Mouse (Mus musculus) heart, embryonic 14.5 days (tissue): ENCODE data around the gene Mrps9. TPM values are rescaled to one million over a fixed set of nuclear protein-coding genes. Genes with fewer than 3 reads are reported as not detected.

ENCODE experiments used
- ATAC-seq: fragments of 200-750 bp; cut with Nextera tagmentation; 2 replicates; pipeline ENCODE4 v1.8.0; 2017; ENCODE audit warnings: low read depth, moderate TSS enrichment; ENCODE audit not compliant: insufficient number of reproducible peaks, insufficient read depth, low FRiP score
- H3K27ac ChIP-seq, 2 experiments: fragments of 200-500 bp in 1 of 2; fragments of 300-500 bp in 1 of 2; sonication (generic) in 1 of 2; replicated peaks in 1 of 2; 2 replicates each; pipeline ENCODE4 v1.5.1; 2012 to 2014; ENCODE audit warnings: low read depth in 2 of 2, low read length in 2 of 2, control low read depth in 1 of 2, mild to moderate bottlenecking in 1 of 2, mixed read lengths in 1 of 2; ENCODE audit not compliant: control insufficient read depth in 1 of 2, insufficient read depth in 1 of 2
- H3K27me3 ChIP-seq: fragments of 300-500 bp; sonication (generic); 2 replicates; pipeline ENCODE4 v1.6.1; 2014; ENCODE audit warnings: mild to moderate bottlenecking, low read length, control low read depth; ENCODE audit not compliant: control insufficient read depth, insufficient read depth
- H3K36me3 ChIP-seq: fragments of 300-500 bp; sonication (generic); 2 replicates; pipeline ENCODE4 v1.6.1; 2014; ENCODE audit warnings: mild to moderate bottlenecking, control low read depth, low read length, mixed read lengths; ENCODE audit not compliant: control insufficient read depth, insufficient read depth
- H3K4me1 ChIP-seq, 2 experiments: fragments of 200-500 bp in 1 of 2; fragments of 300-500 bp in 1 of 2; sonication (generic) in 1 of 2; 2 replicates each; pipeline ENCODE4 v1.6.1; 2012 to 2014; ENCODE audit warnings: low read length in 2 of 2, control low read depth in 1 of 2, mixed read lengths in 1 of 2; ENCODE audit not compliant: control insufficient read depth in 2 of 2, insufficient read depth in 2 of 2
- H3K4me2 ChIP-seq: fragments of 300-500 bp; sonication (generic); 2 replicates; pipeline ENCODE4 v1.6.1; 2014; ENCODE audit warnings: mild to moderate bottlenecking, low read length
- H3K4me3 ChIP-seq, 2 experiments: fragments of 200-500 bp in 1 of 2; fragments of 300-500 bp in 1 of 2; sonication (generic) in 1 of 2; 2 replicates each; pipeline ENCODE4 v1.5.1; 2012 to 2014; ENCODE audit warnings: low read length in 2 of 2, mild to moderate bottlenecking in 2 of 2, control low read depth in 1 of 2, low read depth in 1 of 2, moderate library complexity in 1 of 2; ENCODE audit not compliant: control insufficient read depth in 1 of 2, insufficient read depth in 1 of 2
- H3K9ac ChIP-seq: fragments of 300-500 bp; sonication (generic); 2 replicates; pipeline ENCODE4 v1.6.1; 2014; ENCODE audit warnings: mild to moderate bottlenecking, low read length
- H3K9me3 ChIP-seq: fragments of 300-500 bp; sonication (generic); 2 replicates; pipeline ENCODE4 v1.6.1; 2016; ENCODE audit warnings: low read length, control low read depth; ENCODE audit not compliant: control insufficient read depth
- WGBS: fragments of 180-500 bp; shearing (Covaris S2); extraction: QIAGEN DNeasy Blood & Tissue Kit; methylation state at CpG from one replicate; pipeline ENCODE4 v1.1.7; 2014; 5-methylcytosine and 5-hydroxymethylcytosine counted together
- polyA plus RNA-seq: library from polyadenylated mRNA; unstranded; fragments of >200 nt; fragmentation: Nextera tagmentation; extraction: Ambion mirVana; gene quantifications from 2 replicates; pipeline ENCODE4 v1.2.1, GENCODE M21; 2014

The Mrps9 gene
- 68.7 and 71.7 TPM in 2 replicates for polyA plus RNA-seq

GRCm38 (mm10) chr1:42850663-42851397 lies at the start of gene Mrps9:
Gene Mrps9 (plus strand): TSS chr1:42851233.
- no peaks in the 10 kb centered on the region for H3K9me3 ChIP-seq
- peak; percentile 98 for ATAC-seq
- H3K4me2 ChIP-seq, result peak within 1 kb of the TSS; percentile 73
- no peaks in the 10 kb centered on the region for H3K27me3 ChIP-seq
- H3K9ac ChIP-seq, result peak within 1 kb of the TSS; percentile 92
- H3K4me3 ChIP-seq, result peak within 1 kb of the TSS; percentile 88 to 99
- no peaks in the 10 kb centered on the region for H3K36me3 ChIP-seq
- peak within 1 kb of the TSS; percentile 63 to 66; a peak in 3 of 4 replicates for H3K27ac ChIP-seq
- under 1% methylated on average over 23 of the region's 23 CpGs for WGBS
- peaks cover 4% of the 10 kb centered on the region in 2 experiments; a peak in 2 of 4 replicates for H3K4me1 ChIP-seq

DNA sequence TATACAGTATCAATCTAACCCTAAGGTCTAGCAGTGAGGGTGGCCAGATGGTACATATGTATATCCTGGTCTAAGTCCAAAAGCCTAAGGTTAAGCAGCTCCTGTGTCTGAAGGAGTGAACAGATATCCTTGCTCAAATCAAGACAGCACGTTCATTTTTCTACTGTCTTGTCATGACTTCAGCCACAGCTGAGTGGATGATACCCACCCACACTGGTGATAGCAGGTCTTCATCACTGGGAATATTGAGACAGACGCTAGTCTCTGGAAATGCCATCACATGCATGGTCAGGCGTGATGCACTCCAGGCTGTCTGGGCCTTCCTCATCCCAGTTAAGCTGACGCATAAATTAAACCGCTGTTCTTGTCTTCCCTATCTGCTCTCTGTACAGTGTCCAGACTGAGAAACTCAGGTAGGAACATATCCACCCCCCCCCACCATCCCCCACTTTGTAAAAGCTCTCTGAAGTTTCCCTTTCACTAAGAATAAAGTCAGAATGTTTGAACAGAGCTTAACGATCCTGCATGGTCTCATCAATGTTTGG lies 37.7 kb upstream of the Mrps9 start:
- no peaks in the 10 kb centered on the region for H3K36me3 ChIP-seq
- no peak overlapping the region for H3K4me2 ChIP-seq
- H3K9ac ChIP-seq, result no peak overlapping the region
- no peak overlapping the region for H3K27ac ChIP-seq
- 75% methylated on average over 6 of the region's 6 CpGs for WGBS
- H3K27me3 ChIP-seq, result no peaks in the 10 kb centered on the region
- ATAC-seq, result no peak
- H3K4me1 ChIP-seq, result no peaks in the 10 kb centered on the region
- H3K9me3 ChIP-seq, result no peaks in the 10 kb centered on the region
- H3K4me3 ChIP-seq, result no peak overlapping the region

- Histone ChIP-seq H3K9ac (no peak overlapping the region), H3K27ac (no peak overlapping the region), H3K4me2 (no peak overlapping the region), H3K4me1 (no peaks in the 10 kb centered on the region), H3K27me3 (no peaks in the 10 kb centered on the region), H3K4me3 (no peak overlapping the region), H3K9me3 (no peaks in the 10 kb centered on the region), H3K36me3 (no peaks in the 10 kb centered on the region)
- WGBS, result 82% methylated on average over 15 of the region's 15 CpGs
- no peak for ATAC-seq
These were observed 36.0 kb upstream of the Mrps9 start for GRCm38 (mm10) chr1:42814798-42815619.

- H3K4me1 ChIP-seq, result peaks cover 4% of the 10 kb centered on the region in 2 experiments; a peak in 2 of 4 replicates
- H3K27me3 ChIP-seq, result no peaks in the 10 kb centered on the region
- H3K36me3 ChIP-seq, result no peaks in the 10 kb centered on the region
- H3K27ac ChIP-seq, result peak overlapping the region; percentile 63 to 66; a peak in 3 of 4 replicates
- H3K4me3 ChIP-seq, result peak overlapping the region; percentile 88 to 99
- H3K9me3 ChIP-seq, result no peaks in the 10 kb centered on the region
- no peak; the same call in 1 of the 2 replicates for ATAC-seq
- 0% methylated on average over 21 of the region's 21 CpGs for WGBS
- H3K4me2 ChIP-seq, result peak overlapping the region; percentile 69
- peak overlapping the region; percentile 92 for H3K9ac ChIP-seq
These were observed 350 bp downstream of the Mrps9 start for GRCm38 (mm10) chr1:42851398-42851767.

DNA sequence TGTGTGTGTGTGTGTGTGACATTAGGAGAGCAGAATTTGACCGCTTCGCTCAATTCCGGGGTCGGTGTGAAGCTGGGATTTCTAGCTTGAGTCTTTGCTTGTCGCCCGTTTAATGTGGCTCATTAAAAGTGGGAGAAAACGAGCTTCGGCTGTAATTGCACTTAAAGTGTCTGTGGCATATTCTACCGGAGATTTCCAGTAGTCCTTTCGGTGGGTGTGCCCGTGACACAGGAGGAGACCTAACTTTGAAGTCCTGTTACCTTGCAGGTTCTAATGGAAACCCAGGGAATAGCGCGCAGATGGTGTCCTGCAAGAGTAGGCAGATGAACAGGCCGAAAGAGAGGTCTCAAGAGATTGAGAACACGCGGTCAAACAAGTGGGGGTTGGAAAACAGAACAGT lies 777 bp downstream of the Mrps9 start:
- Histone ChIP-seq H3K9ac (peak overlapping the region; percentile 92), H3K4me1 (peaks cover 4% of the 10 kb centered on the region in 2 experiments; a peak in 2 of 4 replicates), H3K9me3 (no peaks in the 10 kb centered on the region), H3K4me2 (peak overlapping the region; percentile 69), H3K27me3 (no peaks in the 10 kb centered on the region), H3K27ac (no peak overlapping the region), H3K4me3 (peak overlapping the region; percentile 88 to 99), H3K36me3 (no peaks in the 10 kb centered on the region)
- 3% methylated on average over 16 of the region's 16 CpGs for WGBS
- ATAC-seq, result no peak

- Histone ChIP-seq H3K27me3 (no peaks in the 10 kb centered on the region), H3K9me3 (no peaks in the 10 kb centered on the region), H3K36me3 (peaks cover 35% of the 10 kb centered on the region), H3K4me3 (no peak overlapping the region), H3K4me1 (no peaks in the 10 kb centered on the region), H3K9ac (no peak overlapping the region), H3K4me2 (no peak overlapping the region), H3K27ac (no peak overlapping the region)
- 85% methylated on average over 5 of the region's 5 CpGs for WGBS
- no peak for ATAC-seq
These were observed 13.8 kb downstream of the Mrps9 start for GRCm38 (mm10) chr1:42864719-42865250.

- peaks cover 35% of the 10 kb centered on the region for H3K36me3 ChIP-seq
- ATAC-seq, result no peak
- no peak overlapping the region for H3K27ac ChIP-seq
- no peaks in the 10 kb centered on the region for H3K4me1 ChIP-seq
- WGBS, result 91% methylated on average over 4 of the region's 4 CpGs
- H3K4me2 ChIP-seq, result no peak overlapping the region
- no peak overlapping the region for H3K9ac ChIP-seq
- H3K9me3 ChIP-seq, result no peaks in the 10 kb centered on the region
- no peaks in the 10 kb centered on the region for H3K27me3 ChIP-seq
- no peak overlapping the region for H3K4me3 ChIP-seq
These were observed 14.4 kb downstream of the Mrps9 start for GRCm38 (mm10) chr1:42865336-42865939.
